Mouse (Mus musculus) thymus, adult 2 months (tissue): ENCODE results near the gene C2cd3.

Experiments
- CTCF ChIP-seq: fragments of 200-500 bp; IDR thresholded peaks from 2 replicates; pipeline ENCODE4 v1.5.1; 2012; ENCODE audit warnings: mild to moderate bottlenecking, control low read depth, low read length, moderate library complexity, borderline replicate concordance; ENCODE audit not compliant: control insufficient read depth, poor library complexity, insufficient read depth; ENCODE audit errors: extremely low read depth
- POLR2A ChIP-seq: fragments of 200-500 bp; IDR thresholded peaks from 2 replicates; pipeline ENCODE4 v1.6.1; 2012; ENCODE audit warnings: mild to moderate bottlenecking, low read length, control low read depth, moderate library complexity; ENCODE audit not compliant: control insufficient read depth, poor library complexity, insufficient read depth; ENCODE audit errors: extremely low read depth

DNA sequence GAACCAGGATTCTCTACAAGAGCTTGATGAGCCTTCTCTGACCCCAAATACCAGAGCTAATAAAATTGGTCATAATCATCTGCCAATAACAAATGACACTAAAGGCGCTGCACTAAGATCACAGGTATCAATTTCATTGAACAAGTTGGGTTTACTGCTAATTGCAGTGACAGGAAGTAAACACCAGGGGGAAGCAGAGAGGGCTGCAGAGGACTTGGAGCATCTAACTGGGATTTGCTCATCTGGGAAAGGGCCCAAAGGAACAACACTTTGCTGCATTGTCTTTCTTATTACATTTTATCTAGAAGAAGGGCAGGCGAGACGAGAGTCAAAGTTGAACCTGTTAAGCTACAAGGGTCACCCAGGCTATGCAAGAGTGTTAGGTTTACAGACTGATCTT lies 57.1 kb downstream of the C2cd3 start:
- TF ChIP-seq CTCF = no peak
- no peak for TF ChIP-seq POLR2A
